Mouse (Mus musculus) forebrain, postnatal 0 days (tissue): ENCODE measurements around the gene Smim24. TPM values are rescaled to one million over a fixed set of nuclear protein-coding genes. Genes with fewer than 3 reads are reported as not detected.

Experiments
- ATAC-seq: fragments of 200-750 bp; cut with Nextera tagmentation; 2 replicates; pipeline ENCODE4 v1.8.0; 2017; ENCODE audit warnings: mild to moderate bottlenecking, moderate library complexity
- DNase-seq: peaks from one replicate; pipeline ENCODE4 v3.0.0-alpha.2; 2015
- H3K27ac ChIP-seq: fragments of 300-500 bp; sonication (generic); 2 replicates; pipeline ENCODE4 v1.5.1; 2014; ENCODE audit warnings: low read depth, mild to moderate bottlenecking, antibody characterized with exemption, low read length, moderate library complexity, mixed read lengths
- H3K27me3 ChIP-seq: fragments of 300-500 bp; sonication (generic); 2 replicates; pipeline ENCODE4 v1.6.1; 2014; ENCODE audit warnings: mild to moderate bottlenecking, low read length, mixed read lengths; ENCODE audit not compliant: insufficient read depth
- H3K36me3 ChIP-seq: fragments of 300-500 bp; sonication (generic); 2 replicates; pipeline ENCODE4 v1.6.1; 2014; ENCODE audit warnings: mild to moderate bottlenecking, moderate library complexity; ENCODE audit not compliant: insufficient read depth
- H3K4me1 ChIP-seq: fragments of 300-500 bp; sonication (generic); 2 replicates; pipeline ENCODE4 v1.6.1; 2014; ENCODE audit warnings: antibody characterized with exemption; ENCODE audit not compliant: insufficient read depth
- H3K4me2 ChIP-seq: fragments of 300-500 bp; sonication (generic); 2 replicates; pipeline ENCODE4 v1.6.1; 2014; ENCODE audit warnings: low read depth, mild to moderate bottlenecking, moderate library complexity
- H3K4me3 ChIP-seq: fragments of 300-500 bp; sonication (generic); 2 replicates; pipeline ENCODE4 v1.5.1; 2014; ENCODE audit warnings: low read depth, low read length, mixed read lengths
- H3K9ac ChIP-seq: fragments of 300-500 bp; sonication (generic); 2 replicates; pipeline ENCODE4 v1.6.1; 2014; ENCODE audit warnings: mild to moderate bottlenecking
- H3K9me3 ChIP-seq: fragments of 300-500 bp; sonication (generic); 2 replicates; pipeline ENCODE4 v1.6.1; 2016; ENCODE audit warnings: low read length
- CTCF ChIP-seq: sonication (generic); IDR thresholded peaks from 2 replicates; pipeline ENCODE4 v1.5.1; 2016; ENCODE audit warnings: antibody characterized with exemption, control low read depth, low read depth
- WGBS: fragments of 180-500 bp; shearing (Covaris S2); extraction: QIAGEN DNeasy Blood & Tissue Kit; methylation state at CpG from one replicate; pipeline ENCODE4 v1.1.7; 2014; 5-methylcytosine and 5-hydroxymethylcytosine counted together
- polyA plus RNA-seq: library from polyadenylated mRNA; unstranded; fragments of >200 nt; fragmentation: Nextera tagmentation; extraction: Ambion mirVana; gene quantifications from 2 replicates; pipeline ENCODE4 v1.2.1, GENCODE M21; 2015
- total RNA-seq: library from RNA; depleted of rRNA; stranded (reverse); fragments of >200 nt; gene quantifications from 2 replicates; pipeline ENCODE4 v1.2.3, GENCODE M21; 2014

Smim24 gene
- total and polyA plus RNA-seq, 2 experiments from 2014 or later = 1.3 to 1.7 TPM

GRCm38 (mm10) chr10:81409330-81409729 is 16.5 kb downstream of the Smim24 start:
- Histone ChIP-seq H3K4me2 (no peak overlapping the region), H3K36me3 (peaks cover 30% of the 10 kb centered on the region; the same call in 1 of the 2 replicates), H3K9me3 (no peaks in the 10 kb centered on the region), H3K4me3 (no peak overlapping the region), H3K4me1 (peaks cover 9% of the 10 kb centered on the region; the same call in 1 of the 2 replicates), H3K27ac (no peak overlapping the region), H3K27me3 (no peaks in the 10 kb centered on the region), H3K9ac (no peak overlapping the region)
- WGBS = 22% methylated on average over 8 of the region's 8 CpGs
- no peak for DNase-seq
- ATAC-seq = no peak
- TF ChIP-seq CTCF = no peak

GRCm38 (mm10) chr10:81410350-81410749 is 17.5 kb downstream of the Smim24 start:
- 78% methylated on average over 4 of the region's 4 CpGs for WGBS

GRCm38 (mm10) chr10:81410981-81411380 is 18.1 kb downstream of the Smim24 start:
- no peak for TF ChIP-seq CTCF
- Histone ChIP-seq H3K4me1 (peaks cover 9% of the 10 kb centered on the region; the same call in 1 of the 2 replicates), H3K36me3 (peaks cover 25% of the 10 kb centered on the region; the same call in 1 of the 2 replicates)

More at GRCm38 (mm10) chr10:81410350-81410749, 17.5 kb downstream of the Smim24 start:
- peaks cover 9% of the 10 kb centered on the region; the same call in 1 of the 2 replicates for H3K4me1 ChIP-seq
- DNase-seq (no peak), ATAC-seq (no peak)
- no peak overlapping the region for H3K4me2 ChIP-seq
- TF ChIP-seq CTCF = no peak
- no peaks in the 10 kb centered on the region for H3K27me3 ChIP-seq
- no peaks in the 10 kb centered on the region for H3K9me3 ChIP-seq
- peak overlapping the region; percentile 4; the same call in 1 of the 2 replicates for H3K27ac ChIP-seq
- H3K4me3 ChIP-seq = no peak overlapping the region
- H3K36me3 ChIP-seq = peaks cover 30% of the 10 kb centered on the region; the same call in 1 of the 2 replicates
- no peak overlapping the region for H3K9ac ChIP-seq

GRCm38 (mm10) chr10:81411471-81412400 is 18.9 kb downstream of the Smim24 start:
- WGBS = 50% methylated on average over 18 of the region's 18 CpGs
- H3K4me2 ChIP-seq = no peak overlapping the region
- H3K9ac ChIP-seq = no peak overlapping the region
- ATAC-seq = no peak
- no peak for TF ChIP-seq CTCF
- peaks cover 18% of the 10 kb centered on the region; the same call in 1 of the 2 replicates for H3K36me3 ChIP-seq
- H3K27me3 ChIP-seq = no peaks in the 10 kb centered on the region
- no peak for DNase-seq
- no peak overlapping the region for H3K4me3 ChIP-seq
- H3K4me1 ChIP-seq = peaks cover 14% of the 10 kb centered on the region; the same call in 1 of the 2 replicates
- H3K27ac ChIP-seq = peak overlapping the region; percentile 70
- H3K9me3 ChIP-seq = no peaks in the 10 kb centered on the region

More at GRCm38 (mm10) chr10:81410981-81411380, 18.1 kb downstream of the Smim24 start:
- Histone ChIP-seq H3K4me3 (no peak overlapping the region), H3K27me3 (no peaks in the 10 kb centered on the region), H3K9ac (no peak overlapping the region), H3K9me3 (no peaks in the 10 kb centered on the region), H3K4me2 (no peak overlapping the region), H3K27ac (peak overlapping the region; percentile 70; the same call in 1 of the 2 replicates)
- WGBS = 69% methylated on average over 9 of the region's 9 CpGs
- no peak for DNase-seq
- no peak for ATAC-seq

GRCm38 (mm10) chr10:81412586-81413309 is 19.9 kb downstream of the Smim24 start:
- Histone ChIP-seq H3K9ac (no peak overlapping the region), H3K27ac (peak overlapping the region; percentile 70), H3K4me3 (no peak overlapping the region), H3K4me2 (no peak overlapping the region), H3K9me3 (no peaks in the 10 kb centered on the region), H3K4me1 (peaks cover 19% of the 10 kb centered on the region; the same call in 1 of the 2 replicates), H3K36me3 (peaks cover 9% of the 10 kb centered on the region; the same call in 1 of the 2 replicates), H3K27me3 (no peaks in the 10 kb centered on the region)
- WGBS = 75% methylated on average over 16 of the region's 16 CpGs
- TF ChIP-seq CTCF = no peak
- ATAC-seq = no peak
- DNase-seq = no peak

- H3K4me3 ChIP-seq = no peak overlapping the region
- no peak overlapping the region for H3K4me2 ChIP-seq
- peaks cover 19% of the 10 kb centered on the region; the same call in 1 of the 2 replicates for H3K4me1 ChIP-seq
- H3K36me3 ChIP-seq = peaks cover 3% of the 10 kb centered on the region; the same call in 1 of the 2 replicates
- H3K27me3 ChIP-seq = no peaks in the 10 kb centered on the region
- DNase-seq = no peak
- 28% methylated on average over 26 of the region's 26 CpGs for WGBS
- no peaks in the 10 kb centered on the region for H3K9me3 ChIP-seq
- TF ChIP-seq CTCF = 0 out of 2 replicates have a peak, but pooled peaks have one; percentile 9
- peak overlapping the region; percentile 54; the same call in 1 of the 2 replicates for H3K27ac ChIP-seq
- ATAC-seq = no peak
- no peak overlapping the region for H3K9ac ChIP-seq
Observed at GRCm38 (mm10) chr10:81413310-81414261, 20.7 kb downstream of the Smim24 start.
